Mouse (Mus musculus) spleen, postnatal 4 days (tissue): ENCODE results near the gene Nfya.

ENCODE experiments used
- DNase-seq, 2 experiments: peaks; one replicate each; pipeline ENCODE4 v3.0.0; 2022; ENCODE audit warnings: low spot score in 2 of 2

Gene Nfya

DNA sequence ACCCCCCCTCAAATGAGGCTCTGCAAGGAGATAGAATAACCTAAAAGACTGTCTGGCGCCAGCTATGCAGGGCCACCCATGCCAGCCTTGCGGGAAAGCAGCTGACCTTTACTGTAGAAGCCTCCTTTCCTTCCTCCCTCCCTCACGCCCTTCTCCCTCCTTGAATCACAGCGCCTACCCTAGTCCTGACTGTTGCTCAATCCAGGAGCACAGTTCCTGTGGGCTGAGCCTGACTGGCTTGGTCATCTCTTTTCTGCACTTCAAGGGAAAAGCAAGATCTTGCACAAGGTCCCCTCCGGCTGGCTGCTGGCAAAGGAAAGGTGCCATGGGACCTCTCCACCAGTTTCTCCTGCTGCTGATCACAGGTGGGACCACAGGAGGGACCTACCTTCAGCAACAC, 63.5 kb downstream of the Nfya start, which contains the start of gene Trem2:
Gene Trem2, plus strand, starts transcription at position 171 of the 400 bp plus-strand sequence.
- DNase-seq: no peak

DNA sequence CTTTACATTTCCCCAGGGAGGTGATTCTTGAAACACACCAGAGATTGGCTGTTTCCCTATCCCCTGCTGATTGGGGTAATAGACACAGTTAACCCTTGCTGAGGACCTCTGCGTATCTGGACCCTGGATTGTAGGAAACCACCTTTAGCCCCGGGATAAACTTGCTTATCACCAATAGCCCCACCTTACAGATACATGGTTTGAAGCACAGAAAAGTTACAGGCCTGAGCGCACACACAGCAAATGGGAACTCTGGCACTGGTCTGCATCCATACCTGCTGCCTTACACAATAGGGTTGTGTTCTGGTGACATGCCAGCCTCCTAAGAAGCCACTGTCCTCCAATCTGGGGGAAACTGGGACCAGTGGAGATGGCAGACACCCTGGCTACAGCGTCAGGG, 63.9 kb downstream of the Nfya start:
- DNase-seq: no peak

- DNase-seq: no peak
Measured at GRCm38 (mm10) chr17:48343065-48343464, 66.6 kb downstream of the Nfya start.

DNA sequence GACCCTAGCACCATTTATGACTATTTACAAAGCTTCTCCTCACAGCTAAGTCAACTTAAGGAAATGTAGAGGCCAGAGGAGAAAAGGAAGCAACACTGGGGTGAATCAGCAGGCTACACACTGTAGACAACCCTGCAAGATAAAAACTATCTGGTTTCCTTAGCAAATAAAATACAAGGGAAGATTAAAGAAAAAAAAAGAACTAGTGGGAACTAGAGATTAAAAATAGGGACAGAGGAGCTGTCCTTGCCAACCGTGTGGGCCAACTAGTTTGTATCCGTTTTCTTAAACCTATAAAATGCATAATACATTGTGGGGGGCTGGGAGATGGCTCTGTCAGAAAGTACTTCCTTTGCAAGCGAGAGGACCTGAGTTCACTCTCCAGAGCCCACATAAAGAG, 67.8 kb downstream of the Nfya start:
- no peak for DNase-seq

DNA sequence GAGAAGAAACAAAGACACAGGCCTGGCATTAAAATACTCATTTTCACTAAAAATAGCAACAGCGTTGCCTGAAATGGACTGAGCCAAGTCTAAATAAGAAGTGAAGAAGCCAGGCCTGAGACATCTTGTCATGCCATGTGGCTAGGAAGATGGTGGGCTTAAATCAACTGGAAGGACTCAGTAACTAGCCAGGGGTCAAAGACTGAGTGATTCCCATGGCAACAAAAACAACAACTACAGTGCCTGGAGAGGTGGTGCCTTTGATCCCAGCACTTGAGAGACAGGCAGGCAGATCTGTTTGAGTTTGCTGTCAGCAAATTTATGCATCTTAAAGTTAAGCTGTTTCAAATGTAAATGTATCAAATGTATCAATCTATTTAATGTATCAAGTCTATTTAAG, 69.4 kb downstream of the Nfya start:
- no peak for DNase-seq
